ENCODE assay signal across 7 mouse cellular contexts in genomic region chr19:47731931-47732330, GRCm38 (mm10). TPM values are rescaled to one million over a fixed set of nuclear protein-coding genes. Genes with fewer than 3 reads are reported as not detected.
DNase-seq lines count a peak whose midpoint lies in the region; ATAC-seq and TF ChIP-seq lines count a peak whose summit lies in the region.

No protein-coding gene starts in this region.

- H3K9me3 ChIP-seq in ES-E14 (ENCODE audit: control insufficient read depth, insufficient read depth, low read depth, low read length): no peaks in the 10 kb centered on the region
- no peaks in the 10 kb centered on the region for H3K9me3 ChIP-seq in heart, embryonic 11.5 days (replicated peaks; ENCODE audit: control insufficient read depth, low read length)
- no peaks in the 10 kb centered on the region for H3K9me3 ChIP-seq in lung, embryonic 16.5 days (ENCODE audit: control insufficient read depth, low read length)

- WGBS in heart, embryonic 11.5 days (ENCODE audit: insufficient replicate concordance): under 1% methylated on average over 14 of the region's 15 CpGs
- under 1% methylated on average over 15 of the region's 15 CpGs for WGBS in lung, embryonic 16.5 days

- peak overlapping the region; percentile 96 for H3K9ac ChIP-seq in ES-E14 (ENCODE audit: insufficient read depth, low read depth, low read length, poor library complexity, severe bottlenecking)
- peak overlapping the region; percentile 89 for H3K9ac ChIP-seq in heart, embryonic 11.5 days (ENCODE audit: low read depth, low read length)
- H3K9ac ChIP-seq in lung, embryonic 16.5 days (ENCODE audit: low read length): peak overlapping the region; percentile 86

- H3K27ac ChIP-seq in ES-E14 (ENCODE audit: insufficient read depth, low read depth, low read length, poor library complexity, severe bottlenecking): peak overlapping the region; percentile 87
- H3K27ac ChIP-seq in heart, embryonic 11.5 days (ENCODE audit: low read depth, low read length): peak overlapping the region; percentile 97
- peak overlapping the region; percentile 96 for H3K27ac ChIP-seq in lung, embryonic 16.5 days (ENCODE audit: low read length)

- H3K36me3 ChIP-seq in ES-E14 (ENCODE audit: control insufficient read depth, insufficient read depth, low read length, poor library complexity, severe bottlenecking): peaks cover 17% of the 10 kb centered on the region
- peaks cover 15% of the 10 kb centered on the region for H3K36me3 ChIP-seq in heart, embryonic 11.5 days (ENCODE audit: control insufficient read depth, insufficient read depth, low read length)
- H3K36me3 ChIP-seq in lung, embryonic 16.5 days (ENCODE audit: control insufficient read depth, insufficient read depth, low read length): peaks cover 28% of the 10 kb centered on the region

- H3K4me1 ChIP-seq in ES-E14 (ENCODE audit: control insufficient read depth in 2 of 2, insufficient read depth in 2 of 2, low read length in 2 of 2, poor library complexity in 1 of 2): no peaks in the 10 kb centered on the region
- peaks cover 9% of the 10 kb centered on the region for H3K4me1 ChIP-seq in heart, embryonic 11.5 days (ENCODE audit: control insufficient read depth, insufficient read depth, low read length)
- H3K4me1 ChIP-seq in lung, embryonic 16.5 days (replicated peaks; ENCODE audit: control insufficient read depth, insufficient read depth, low read length): peaks cover 13% of the 10 kb centered on the region

- in situ Hi-C loops in ES-E14 (cut with MboI; ENCODE audit: low sequenced_read_pairs in 2 of 2, unreplicated experiment in 2 of 2): no loop called here

- H3K27me3 ChIP-seq in heart, embryonic 11.5 days (ENCODE audit: control insufficient read depth, insufficient read depth, low read length): no peaks in the 10 kb centered on the region
- H3K27me3 ChIP-seq in lung, embryonic 16.5 days (ENCODE audit: control insufficient read depth, insufficient read depth, low read depth, low read length): no peaks in the 10 kb centered on the region

- DNase-seq in ES-E14 (ENCODE audit: low read depth, low spot score): peak; percentile 24
- DNase-seq in adipocyte (ENCODE audit: low spot score): peak; percentile 79
- peak; percentile 76 for DNase-seq in embryo, embryonic 9.5 days (ENCODE audit: extremely low spot score)
- peak; percentile 70 to 86 for DNase-seq in kidney, postnatal 36 days
- DNase-seq in retina, postnatal 1 day: peak; percentile 86

- peak overlapping the region; percentile 80 for H3K4me2 ChIP-seq in heart, embryonic 11.5 days
- peak overlapping the region; percentile 69 for H3K4me2 ChIP-seq in lung, embryonic 16.5 days (ENCODE audit: low read depth, low read length)

- H3K4me3 ChIP-seq in ES-E14 (ENCODE audit: insufficient read depth in 1 of 2, low read depth in 1 of 2, low read length in 2 of 2, poor library complexity in 1 of 2, severe bottlenecking in 1 of 2): peak overlapping the region; percentile 91 to 96
- peak overlapping the region; percentile 88 for H3K4me3 ChIP-seq in heart, embryonic 11.5 days (ENCODE audit: low read depth, low read length)
- H3K4me3 ChIP-seq in lung, embryonic 16.5 days (ENCODE audit: low read length): peak overlapping the region; percentile 87

- ATAC-seq in heart, embryonic 11.5 days (replicated peaks; ENCODE audit: insufficient number of reproducible peaks, low FRiP score, low TSS enrichment): 0 out of 2 replicates have a peak, but pooled peaks have one; percentile 24
- ATAC-seq in lung, embryonic 16.5 days (ENCODE audit: low read depth): peak; percentile 13; the same call in 1 of the 2 replicates

TF ChIP-seq in ES-E14, 5 proteins besides CTCF, POLR2A, EP300 and RAD21:
- TF ChIP-seq ZC3H11A (IDR thresholded peaks at IDR 0.05; ENCODE audit: borderline replicate concordance, low read depth, low read length): no peak
- TF ChIP-seq CHD2 (IDR thresholded peaks at IDR 0.05; ENCODE audit: low read depth, low read length): no peak
- no peak for TF ChIP-seq ZNF384 (IDR thresholded peaks at IDR 0.05; ENCODE audit: low read depth, low read length)
- no peak for TF ChIP-seq MAFK (IDR thresholded peaks at IDR 0.05; ENCODE audit: insufficient read depth, low read depth, low read length)
- TF ChIP-seq HCFC1 (IDR thresholded peaks at IDR 0.05; ENCODE audit: borderline replicate concordance, insufficient read depth, low read length): no peak

RNA-seq across cellular contexts. Expression of gene Sfr1, which starts 0.4 kb away (rescaled TPM):
- 54.3 and 85.8 TPM in 2 replicates for total RNA-seq in ES-E14 (2012; rRNA removed)
- polyA plus RNA-seq in heart, embryonic 11.5 days (2014; fragmentation: Nextera tagmentation; extraction: Ambion mirVana): 258 and 274 TPM in 2 replicates
- 225 and 236 TPM in 2 replicates for polyA plus RNA-seq in lung, embryonic 16.5 days (2015; fragmentation: Nextera tagmentation; extraction: Ambion mirVana)

RNA-seq across cellular contexts. Expression of gene Col17a1, which starts 40.0 kb away (rescaled TPM):
- total RNA-seq in ES-E14 (2012; rRNA removed): 1.5 and 3.5 TPM in 2 replicates
- polyA plus RNA-seq in heart, embryonic 11.5 days (2014; fragmentation: Nextera tagmentation; extraction: Ambion mirVana): 0.41 and 0.44 TPM in 2 replicates
- polyA plus RNA-seq in lung, embryonic 16.5 days (2015; fragmentation: Nextera tagmentation; extraction: Ambion mirVana): 2.2 and 3.3 TPM in 2 replicates

Comparison
In these comparisons a context has a peak if more than half of its experiments do, and no peak if none do; other contexts are left out.
1. Peak in every context shown above with its lines: DNase-seq, ATAC-seq, H3K4me3 ChIP-seq and H3K27ac ChIP-seq.
2. DNase-seq: peak in every context shown above with its lines; median percentile 86 in retina, postnatal 1 day; 79 in adipocyte; 78 in kidney, postnatal 36 days; 76 in embryo, embryonic 9.5 days; 24 in ES-E14.